Mouse (Mus musculus) forebrain, embryonic 14.5 days (tissue): ENCODE measurements around the gene Agtrap. TPM values are rescaled to one million over a fixed set of nuclear protein-coding genes. Genes with fewer than 3 reads are reported as not detected.

Experiments used
- ATAC-seq: fragments of 200-750 bp; cut with Nextera tagmentation; 2 replicates; pipeline ENCODE4 v1.8.0; 2017; ENCODE audit warnings: mild to moderate bottlenecking, moderate library complexity
- DNase-seq: peaks from one replicate; pipeline ENCODE4 v3.0.0-alpha.2; 2015; ENCODE audit warnings: low spot score
- H3K27ac ChIP-seq: fragments of 300-500 bp; sonication (generic); 2 replicates; pipeline ENCODE4 v1.5.1; 2014; ENCODE audit warnings: low read depth, mild to moderate bottlenecking, control low read depth, low read length, moderate library complexity
- H3K27me3 ChIP-seq: fragments of 300-500 bp; sonication (generic); replicated peaks from 2 replicates; pipeline ENCODE4 v1.6.1; 2014; ENCODE audit warnings: low read length, control low read depth, mixed read lengths; ENCODE audit not compliant: control insufficient read depth, insufficient read depth
- H3K36me3 ChIP-seq: fragments of 300-500 bp; sonication (generic); 2 replicates; pipeline ENCODE4 v1.6.1; 2014; ENCODE audit warnings: low read length, control low read depth; ENCODE audit not compliant: control insufficient read depth, insufficient read depth
- H3K4me1 ChIP-seq: fragments of 300-500 bp; sonication (generic); 2 replicates; pipeline ENCODE4 v1.6.1; 2014; ENCODE audit warnings: antibody characterized with exemption, low read length, control low read depth; ENCODE audit not compliant: control insufficient read depth, insufficient read depth
- H3K4me2 ChIP-seq: fragments of 300-500 bp; sonication (generic); 2 replicates; pipeline ENCODE4 v1.6.1; 2014; ENCODE audit warnings: mild to moderate bottlenecking, control low read depth, low read length
- H3K4me3 ChIP-seq: fragments of 300-500 bp; sonication (generic); 2 replicates; pipeline ENCODE4 v1.5.1; 2014; ENCODE audit warnings: low read depth, low read length, control low read depth
- H3K9ac ChIP-seq: fragments of 300-500 bp; sonication (generic); 2 replicates; pipeline ENCODE4 v1.6.1; 2014; ENCODE audit warnings: mild to moderate bottlenecking, low read length, control low read depth, moderate library complexity
- H3K9me3 ChIP-seq: fragments of 300-500 bp; sonication (generic); replicated peaks from 2 replicates; pipeline ENCODE4 v1.6.1; 2016; ENCODE audit warnings: low read length, control low read depth, mixed read lengths; ENCODE audit not compliant: control insufficient read depth
- WGBS: fragments of 180-500 bp; shearing (Covaris S2); extraction: QIAGEN DNeasy Blood & Tissue Kit; methylation state at CpG from one replicate; pipeline ENCODE4 v1.1.7; 2014; 5-methylcytosine and 5-hydroxymethylcytosine counted together
- polyA plus RNA-seq: library from polyadenylated mRNA; unstranded; fragments of >200 nt; fragmentation: Nextera tagmentation; extraction: Ambion mirVana; gene quantifications from 2 replicates; pipeline ENCODE4 v1.2.1, GENCODE M21; 2014

Gene Agtrap
- polyA plus RNA-seq, 1 experiment from 2014 or later, result 5.7 TPM

DNA sequence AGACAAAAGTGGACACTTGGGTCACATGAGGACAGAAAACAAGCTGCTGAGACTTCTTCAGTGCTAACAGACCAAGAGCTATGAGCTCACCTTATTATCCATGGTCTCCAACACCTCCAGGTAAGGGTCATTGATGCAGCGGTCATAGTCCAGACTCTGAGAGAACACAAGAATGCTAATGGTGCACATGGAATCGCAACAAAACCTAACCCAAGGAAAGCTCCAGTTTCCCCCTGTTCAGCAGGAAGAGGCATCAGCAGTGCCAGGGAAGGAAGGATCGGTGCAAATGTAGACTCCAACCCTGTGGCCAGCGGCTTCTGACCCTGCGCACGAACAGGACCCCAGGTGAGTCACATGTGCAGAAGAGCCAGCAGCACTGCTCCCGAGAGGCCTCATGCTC is 58.5 kb downstream of the Agtrap start:
- no peak overlapping the region for H3K27ac ChIP-seq

More for the DNA sequence above, 58.5 kb downstream of the Agtrap start:
- ATAC-seq, result no peak
- Histone ChIP-seq H3K4me3 (no peak overlapping the region), H3K36me3 (peaks cover 78% of the 10 kb centered on the region), H3K27me3 (no peaks in the 10 kb centered on the region), H3K9ac (no peak overlapping the region), H3K9me3 (no peaks in the 10 kb centered on the region), H3K4me1 (no peaks in the 10 kb centered on the region), H3K4me2 (no peak overlapping the region)
- DNase-seq, result no peak
- 99% methylated on average over 7 of the region's 7 CpGs for WGBS

Other genes with a start within 250 kb of the Agtrap start
- 8.4 and 12.5 TPM in 2 replicates for gene Zfp933, start 239.7 kb downstream of the Agtrap start, polyA plus RNA-seq
- gene Miip, start 219.2 kb downstream of the Agtrap start, polyA plus RNA-seq, result 36.6 and 37.1 TPM in 2 replicates
- 9.5 and 10.2 TPM in 2 replicates for gene Fv1, start 219.1 kb downstream of the Agtrap start, polyA plus RNA-seq
- gene Mfn2, start 183.3 kb downstream of the Agtrap start, polyA plus RNA-seq, result 33.8 and 50.1 TPM in 2 replicates
- 15.0 and 18.8 TPM in 2 replicates for gene Plod1, start 151.3 kb downstream of the Agtrap start, polyA plus RNA-seq
- gene 2510039O18Rik, start 147.1 kb downstream of the Agtrap start, polyA plus RNA-seq, result 12.5 TPM in 2 replicates
- gene Nppb, start 102.2 kb downstream of the Agtrap start, polyA plus RNA-seq, result not detected in 2 replicates
- gene Nppa, start 87.3 kb downstream of the Agtrap start, polyA plus RNA-seq, result 0.80 and 1.1 TPM in 2 replicates
- gene Clcn6, start 49.2 kb downstream of the Agtrap start, polyA plus RNA-seq, result 19.1 and 24.8 TPM in 2 replicates
- gene Mthfr, start 49.0 kb downstream of the Agtrap start, polyA plus RNA-seq, result 12.4 TPM in 2 replicates
- 129 and 141 TPM in 2 replicates for gene Mad2l2, start 42.4 kb upstream of the Agtrap start, polyA plus RNA-seq
- 18.8 and 20.7 TPM in 2 replicates for gene Draxin, start 42.7 kb upstream of the Agtrap start, polyA plus RNA-seq
- 19.0 and 20.6 TPM in 2 replicates for gene Fbxo6, start 64.1 kb upstream of the Agtrap start, polyA plus RNA-seq
- gene Fbxo44, start 72.5 kb upstream of the Agtrap start, polyA plus RNA-seq, result 70.6 and 76.3 TPM in 2 replicates
- gene Fbxo2, start 72.6 kb upstream of the Agtrap start, polyA plus RNA-seq, result 2.2 and 3.2 TPM in 2 replicates
- gene Disp3, start 199.9 kb upstream of the Agtrap start, polyA plus RNA-seq, result 7.2 and 9.5 TPM in 2 replicates